Mouse (Mus musculus) bone marrow, adult 2 months (tissue): Measurements from ENCODE around the gene Large1.

Source experiments
- CTCF ChIP-seq: fragments of 200-500 bp; IDR thresholded peaks from 2 replicates; pipeline ENCODE4 v1.5.1; 2011; ENCODE audit warnings: low read length, control low read depth; ENCODE audit not compliant: control insufficient read depth, insufficient read depth
- POLR2A ChIP-seq: fragments of 200-500 bp; IDR thresholded peaks from 2 replicates; pipeline ENCODE4 v1.6.1; 2011; ENCODE audit warnings: low read depth, mild to moderate bottlenecking, control low read depth, low read length, borderline replicate concordance; ENCODE audit not compliant: control insufficient read depth

DNA sequence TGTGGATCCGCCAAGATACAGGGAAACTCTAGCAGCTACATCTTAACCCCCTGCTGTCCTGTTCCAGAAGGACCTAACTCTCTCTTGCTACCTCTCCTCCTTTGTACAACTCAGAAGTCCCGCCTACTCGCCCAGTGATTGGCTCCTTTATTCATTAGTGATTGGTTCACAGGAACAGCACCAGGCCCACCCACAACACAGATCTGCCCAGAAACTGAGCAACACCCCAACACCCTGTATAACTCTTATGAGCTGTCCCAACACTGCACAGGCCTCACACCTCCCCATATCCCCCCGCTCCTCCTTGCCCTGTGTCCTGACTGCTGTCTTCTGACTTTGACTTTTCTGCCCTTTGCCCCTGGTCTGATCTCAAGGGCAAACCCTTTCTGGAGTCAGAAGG lies 587.6 kb downstream of the Large1 start:
- TF ChIP-seq POLR2A (no peak), CTCF (no peak)
